Mouse (Mus musculus): ENCODE data around the gene Zfp512b.

Gene Zfp512b

DNA sequence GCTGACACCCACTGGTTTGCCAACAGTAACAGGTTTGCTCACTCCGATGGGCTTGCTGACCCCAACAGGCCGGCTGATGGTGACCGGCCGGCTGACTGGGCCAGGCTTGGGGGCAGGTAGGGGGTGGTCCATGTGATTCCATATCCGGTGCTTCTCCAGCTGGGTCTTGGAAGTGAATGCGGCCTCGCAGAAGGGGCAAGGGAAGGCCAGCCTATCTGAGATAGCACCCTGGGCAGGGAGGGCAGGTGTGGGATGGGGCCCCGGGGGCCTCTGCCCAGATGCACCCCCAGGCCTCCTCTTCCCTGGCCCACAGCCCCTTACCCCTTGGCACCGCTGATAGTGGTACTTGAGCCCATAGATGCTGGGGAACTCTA lies 2.9 kb downstream of the Zfp512b start:
- DNase-seq (ENCODE audit: low read depth, low spot score): no peak

DNA sequence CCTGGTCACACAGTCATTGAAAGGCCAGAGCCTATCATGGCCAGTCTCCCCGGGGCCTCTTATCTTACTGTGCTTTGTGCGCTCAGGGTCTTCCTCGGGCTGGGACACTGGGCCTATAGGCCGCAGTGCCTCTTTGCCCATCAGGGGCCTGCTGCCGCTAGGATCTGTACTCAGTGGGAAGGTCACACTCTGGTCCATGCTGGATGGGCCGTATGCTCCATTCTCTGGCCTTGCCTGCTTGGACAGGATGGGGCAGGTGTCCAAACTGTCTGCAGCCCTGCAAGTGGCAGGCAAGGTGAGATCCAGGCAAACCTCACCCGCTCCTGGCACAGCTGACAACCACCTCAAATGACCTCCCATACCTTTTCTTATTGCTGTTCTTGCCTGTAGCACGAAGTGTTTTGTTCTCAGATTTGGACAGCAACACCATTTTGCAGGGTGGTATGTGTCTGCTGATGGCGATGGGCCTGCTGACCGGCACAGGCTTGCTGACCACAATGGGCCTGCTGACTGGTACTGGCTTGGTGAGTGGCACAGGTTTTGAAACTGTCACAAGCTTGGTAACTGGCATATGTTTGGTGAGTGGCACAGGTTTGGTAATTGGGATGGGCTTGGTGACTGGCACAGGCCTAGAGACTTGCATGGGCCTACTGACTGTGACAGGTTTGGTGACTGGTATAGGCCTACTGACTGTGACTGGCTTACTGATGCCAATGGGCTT lies 3.4 kb downstream of the Zfp512b start:
- no peak for DNase-seq (ENCODE audit: low read depth, low spot score)

- no peak for DNase-seq (ENCODE audit: low read depth, low spot score)
Measured at GRCm38 (mm10) chr2:181588229-181588780, 4.3 kb downstream of the Zfp512b start.

DNA sequence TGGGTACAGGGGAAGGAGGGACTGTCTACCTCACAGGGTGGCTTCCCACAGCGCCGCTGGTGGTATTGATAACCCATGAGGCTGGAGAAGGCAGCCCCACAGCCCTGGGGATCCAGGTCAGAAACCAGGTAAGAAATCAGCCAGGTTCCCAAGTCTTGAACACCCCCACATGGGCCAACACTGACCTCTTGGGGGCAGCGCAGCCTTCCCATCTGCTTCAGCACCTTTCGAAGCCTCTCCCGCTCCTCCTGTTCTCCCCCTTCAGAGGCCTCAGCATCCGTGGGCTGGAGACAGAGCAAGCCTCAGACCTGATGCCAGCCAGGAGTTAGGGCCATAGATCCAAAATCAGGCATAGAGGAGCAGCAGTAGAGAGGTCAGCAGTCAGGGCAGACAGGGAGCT lies 4.8 kb downstream of the Zfp512b start:
- DNase-seq (ENCODE audit: low read depth, low spot score): no peak

- DNase-seq (ENCODE audit: low read depth, low spot score): no peak
Measured at GRCm38 (mm10) chr2:181586124-181586523, 6.5 kb downstream of the Zfp512b start.

- no peak for DNase-seq (ENCODE audit: low read depth, low spot score)
Measured at GRCm38 (mm10) chr2:181585506-181585905, 7.1 kb downstream of the Zfp512b start.

- no peak for DNase-seq (ENCODE audit: low read depth, low spot score)
Measured at GRCm38 (mm10) chr2:181584411-181584942, 8.1 kb downstream of the Zfp512b start, which contains the start of gene Uckl1. Gene Uckl1 (minus strand): TSS chr2:181584892.

DNA sequence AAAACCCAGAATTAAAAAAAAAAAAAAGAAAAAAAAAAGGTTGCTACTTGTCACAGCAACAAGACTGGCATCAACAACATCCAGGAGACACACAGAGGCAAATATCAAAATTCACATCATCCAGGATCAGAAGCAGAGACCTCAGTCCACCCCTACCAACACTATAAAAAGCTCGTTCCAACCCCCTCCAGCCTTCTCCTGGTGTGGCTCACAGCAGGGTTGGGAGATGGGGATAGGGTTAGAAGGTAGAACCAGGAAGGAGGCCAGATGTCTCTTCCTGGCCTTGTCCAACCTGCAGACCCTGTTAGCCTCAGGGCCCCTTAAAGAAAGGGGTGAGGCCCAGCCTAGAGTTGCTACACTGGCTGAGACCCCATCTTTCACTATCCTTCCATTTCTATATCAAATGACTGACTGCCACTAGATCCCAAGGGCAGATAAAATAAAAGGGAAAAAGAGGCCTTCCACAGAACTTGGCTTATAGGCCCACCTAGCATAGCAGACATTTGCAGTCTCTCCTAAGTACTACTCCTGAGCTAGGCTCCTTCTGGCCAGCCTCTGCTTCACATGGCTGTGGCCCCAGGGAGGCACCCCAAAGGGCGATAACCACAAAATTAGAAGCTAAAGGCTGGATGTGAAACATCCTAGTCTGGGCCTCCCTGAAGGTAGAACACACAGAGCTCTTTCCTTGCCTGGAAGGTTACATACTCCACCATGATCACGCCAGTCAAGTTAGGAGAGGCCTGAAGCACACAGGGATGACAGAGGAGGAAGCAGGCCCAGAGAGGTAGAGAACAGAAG lies 8.9 kb downstream of the Zfp512b start:
- no peak for DNase-seq (ENCODE audit: low read depth, low spot score)

DNA sequence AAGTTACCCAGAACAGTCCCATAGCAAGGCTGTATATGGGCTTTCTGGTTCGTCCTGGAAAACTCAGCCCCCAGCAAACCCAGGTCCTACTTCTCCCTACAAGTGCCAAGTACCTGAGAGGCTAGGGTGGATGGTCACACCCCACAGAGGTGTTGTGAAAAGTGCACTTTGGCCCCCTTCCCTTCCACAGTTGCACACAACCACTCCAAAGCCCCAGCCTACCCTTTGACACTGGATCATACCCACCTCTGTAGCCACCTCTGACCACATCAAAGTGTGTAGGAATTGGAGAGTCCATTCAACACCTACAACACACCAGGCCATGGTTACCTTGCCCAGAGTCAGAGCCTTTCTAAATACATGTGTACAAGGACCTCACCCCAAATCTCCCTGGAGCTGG lies 9.7 kb downstream of the Zfp512b start:
- DNase-seq (ENCODE audit: low read depth, low spot score): no peak

DNA sequence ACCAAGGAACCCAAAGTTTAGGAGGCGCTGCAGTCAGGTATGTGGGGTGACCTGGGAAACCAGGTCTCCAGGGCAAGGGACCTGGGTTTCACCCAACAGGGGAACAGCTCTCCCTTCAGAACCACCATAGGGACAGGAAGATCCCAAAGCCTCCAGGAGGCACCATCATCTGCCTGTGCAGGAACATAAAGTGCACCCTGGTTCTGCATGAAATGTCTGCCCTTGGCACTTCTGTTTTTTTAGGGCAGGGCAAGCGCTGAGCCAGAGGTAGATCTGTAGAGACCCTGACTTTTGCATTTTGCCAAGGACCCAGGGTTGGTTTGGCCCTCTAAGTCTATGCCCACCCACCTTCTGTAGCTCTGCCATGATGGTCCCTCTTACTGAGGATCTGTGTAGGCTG lies 10.2 kb downstream of the Zfp512b start:
- DNase-seq (ENCODE audit: low read depth, low spot score): no peak

DNA sequence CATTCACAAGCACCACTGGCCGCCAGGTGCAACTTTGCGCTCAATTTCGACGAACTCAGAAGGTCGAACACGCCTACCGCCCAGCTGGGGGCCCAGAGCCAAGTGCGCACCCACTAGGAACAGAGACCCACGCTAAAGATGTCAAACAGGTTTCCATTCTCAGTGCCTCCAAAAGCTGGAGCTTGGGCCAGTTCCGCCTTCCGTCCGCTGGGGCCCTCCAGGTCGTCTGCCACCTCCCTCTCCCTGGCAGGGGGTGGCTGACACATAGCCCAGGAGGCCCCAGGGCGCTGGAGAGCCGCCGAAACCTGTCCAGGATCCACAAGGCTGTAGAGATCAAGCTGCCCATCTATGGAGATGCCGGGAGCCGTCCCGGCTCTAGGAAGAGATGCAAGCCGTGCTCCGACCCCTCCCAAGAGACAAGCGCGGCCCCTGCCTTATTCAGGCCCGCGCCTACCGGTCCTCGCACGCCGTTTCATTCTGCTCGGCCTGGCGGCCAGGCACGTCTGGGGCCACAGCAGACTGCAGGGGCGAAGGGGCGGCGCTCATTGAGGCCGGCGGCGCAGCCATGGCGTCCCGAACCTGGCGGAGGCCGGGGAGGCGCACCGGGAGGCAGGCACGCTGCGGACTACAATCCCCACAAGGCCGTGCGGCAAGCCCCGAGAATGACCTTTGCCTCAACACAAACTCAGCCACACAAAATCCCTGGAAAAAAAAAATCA lies 11.0 kb downstream of the Zfp512b start:
- DNase-seq (ENCODE audit: low read depth, low spot score): peak; percentile 71

- DNase-seq (ENCODE audit: low read depth, low spot score): peak; percentile 84
Measured at GRCm38 (mm10) chr2:181581016-181581401, 11.6 kb downstream of the Zfp512b start.

DNA sequence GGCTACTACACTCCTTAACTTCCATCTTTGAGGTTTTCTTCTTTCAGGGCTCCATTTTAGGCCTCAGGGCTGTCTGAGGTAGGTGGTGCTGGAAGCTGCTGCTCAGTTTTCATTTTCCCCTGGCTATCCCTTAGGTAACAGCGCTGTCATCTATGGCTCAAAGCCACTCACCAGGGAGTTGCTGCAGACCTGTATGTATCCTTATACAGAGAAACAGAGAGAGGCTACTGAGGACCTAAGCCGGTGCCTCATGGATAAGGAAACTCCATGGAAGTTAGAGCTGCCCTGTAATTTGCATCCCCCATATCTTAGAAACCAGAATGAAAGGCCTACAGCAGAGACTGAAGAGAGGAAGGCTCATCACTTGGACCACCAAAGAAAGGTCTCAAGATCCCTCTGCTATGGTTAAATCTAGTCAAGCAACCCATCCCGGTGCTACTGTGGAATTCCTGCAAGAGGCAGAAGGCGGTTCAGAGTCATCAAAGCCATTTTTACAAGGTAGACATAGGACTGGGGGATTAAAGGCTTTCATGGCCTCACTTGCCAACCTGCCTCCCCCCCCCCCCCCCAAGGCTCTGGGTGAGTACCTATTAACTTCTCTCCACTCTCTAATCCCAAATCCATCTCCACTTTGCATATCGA lies 12.4 kb downstream of the Zfp512b start:
- DNase-seq (ENCODE audit: low read depth, low spot score): no peak

- DNase-seq (ENCODE audit: low read depth, low spot score): no peak
Measured at GRCm38 (mm10) chr2:181579681-181580080, 12.9 kb downstream of the Zfp512b start.

- DNase-seq (ENCODE audit: low read depth, low spot score): no peak
Measured at GRCm38 (mm10) chr2:181578790-181579618, 13.6 kb downstream of the Zfp512b start.

DNA sequence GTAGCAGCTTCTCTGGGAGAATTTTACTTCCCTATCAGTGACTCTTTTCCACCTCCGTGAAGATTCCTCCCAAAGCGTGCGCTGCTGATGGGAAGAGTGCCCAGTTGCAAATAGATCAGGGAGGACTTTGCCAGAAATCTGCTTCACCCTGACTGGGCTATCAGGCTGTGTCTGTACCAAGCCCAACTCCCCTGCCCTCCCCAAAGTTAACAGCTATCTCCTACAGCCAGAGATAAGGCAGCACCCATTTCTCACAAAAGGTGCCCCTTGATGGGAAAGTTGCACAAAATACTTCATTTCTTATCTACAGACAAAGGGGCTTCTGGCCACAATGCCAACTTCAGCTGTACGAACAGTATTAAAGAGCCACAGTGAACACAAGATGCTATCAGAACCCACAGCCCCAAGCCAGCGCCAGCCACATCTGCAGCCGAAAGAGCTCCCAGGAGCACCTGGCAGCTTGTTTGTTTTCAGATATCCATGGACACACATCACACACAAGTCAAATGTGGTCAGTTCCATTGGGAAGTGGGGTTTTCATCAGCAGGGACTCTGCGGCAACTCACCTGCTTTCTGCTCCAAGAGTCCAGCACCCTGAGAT lies 14.5 kb downstream of the Zfp512b start:
- no peak for DNase-seq (ENCODE audit: low read depth, low spot score)

DNA sequence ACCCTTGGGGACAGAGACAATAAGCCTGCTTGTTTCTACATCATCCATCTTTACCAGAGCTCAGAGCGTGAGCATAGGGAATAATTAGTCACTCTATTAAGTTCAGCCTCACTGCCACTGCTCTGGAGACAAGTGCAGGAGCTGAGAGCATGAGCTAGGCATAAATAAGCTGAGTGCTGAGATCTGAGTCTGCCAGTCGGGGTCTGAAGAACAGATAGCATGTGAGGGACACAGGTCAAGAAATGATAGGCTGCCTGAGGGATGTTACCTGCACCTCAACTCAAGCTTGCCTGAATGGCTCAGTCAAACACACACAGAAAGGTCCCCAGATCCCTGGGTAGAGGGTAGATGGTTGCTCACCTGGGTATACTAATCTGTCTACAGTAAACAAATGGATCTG lies 15.5 kb downstream of the Zfp512b start:
- no peak for DNase-seq (ENCODE audit: low read depth, low spot score)

- no peak for DNase-seq (ENCODE audit: low read depth, low spot score)
Measured at GRCm38 (mm10) chr2:181576613-181577012, 16.0 kb downstream of the Zfp512b start.

- DNase-seq (ENCODE audit: low read depth, low spot score): no peak
Measured at GRCm38 (mm10) chr2:181574921-181575545, 17.6 kb downstream of the Zfp512b start.

- no peak for DNase-seq (ENCODE audit: low read depth, low spot score)
Measured at GRCm38 (mm10) chr2:181573961-181574360, 18.6 kb downstream of the Zfp512b start.
